Mouse (Mus musculus): ENCODE results near the gene Gm9918. TPM values are rescaled to one million over a fixed set of nuclear protein-coding genes. Genes with fewer than 3 reads are reported as not detected.

The Gm9918 gene
- polyA plus RNA-seq, 1 experiment from 2014 or later, result 0.14 TPM

- Histone ChIP-seq H3K9me3 (no peaks in the 10 kb centered on the region), H3K9ac (no peak overlapping the region), H3K4me3 (no peak overlapping the region), H3K27me3 (no peaks in the 10 kb centered on the region), H3K4me2 (no peak overlapping the region), H3K27ac (replicated peaks) (no peak overlapping the region), H3K36me3 (peaks cover 24% of the 10 kb centered on the region), H3K4me1 (replicated peaks) (peaks cover 21% of the 10 kb centered on the region)
- 91% methylated on average over 8 of the region's 8 CpGs for WGBS
- no peak for ATAC-seq (ENCODE audit: low read depth)
Measured at GRCm38 (mm10) chr15:102282463-102283292, 12.3 kb downstream of the Gm9918 start.

DNA sequence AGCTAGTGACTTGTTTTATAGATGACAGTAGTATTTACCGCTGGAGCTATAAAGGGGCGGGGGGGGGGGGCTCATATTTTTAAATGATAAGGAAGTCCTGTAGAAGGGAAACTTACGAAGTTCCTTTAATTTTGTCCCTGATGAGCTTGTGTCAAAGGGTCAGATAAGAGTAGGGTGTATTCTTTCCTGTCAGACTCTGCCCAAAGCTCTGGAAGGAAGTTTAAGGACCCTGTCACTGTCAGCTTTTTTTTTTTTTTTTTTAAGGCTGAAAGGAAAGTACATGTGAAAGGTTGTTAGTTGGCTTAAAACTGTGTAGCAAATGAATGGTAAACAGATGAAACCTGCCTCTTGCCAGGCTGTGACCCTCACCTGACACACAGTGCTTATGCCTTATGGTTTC, 13.3 kb downstream of the Gm9918 start:
- Histone ChIP-seq H3K27ac (replicated peaks) (no peak overlapping the region), H3K9ac (no peak overlapping the region), H3K4me2 (no peak overlapping the region), H3K9me3 (no peaks in the 10 kb centered on the region), H3K27me3 (no peaks in the 10 kb centered on the region), H3K4me1 (replicated peaks) (peaks cover 19% of the 10 kb centered on the region), H3K36me3 (peaks cover 24% of the 10 kb centered on the region), H3K4me3 (no peak overlapping the region)
- no peak for ATAC-seq (ENCODE audit: low read depth)
- WGBS, result 83% methylated on average over 3 of the region's 3 CpGs

DNA sequence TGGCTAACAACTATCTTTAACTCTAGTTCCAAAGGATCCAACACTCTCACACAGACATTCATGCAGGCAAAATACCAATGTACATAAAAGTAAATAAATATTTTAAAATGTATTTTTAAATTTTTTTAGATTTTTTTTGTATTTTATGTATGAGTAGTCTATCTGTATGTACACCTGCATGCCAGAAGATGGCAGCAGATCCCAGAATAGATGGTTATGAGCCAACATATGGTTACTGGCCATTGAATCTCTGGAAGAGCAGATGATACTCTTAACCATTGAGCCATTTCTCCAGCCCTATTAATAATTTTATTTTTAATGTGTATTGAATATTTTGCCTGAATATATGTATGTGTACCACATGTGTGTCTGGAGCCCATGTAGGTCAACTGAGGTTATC, 17.0 kb downstream of the Gm9918 start:
- H3K4me1 ChIP-seq (replicated peaks), result no peaks in the 10 kb centered on the region
- no peaks in the 10 kb centered on the region for H3K27me3 ChIP-seq
- H3K36me3 ChIP-seq, result peaks cover 7% of the 10 kb centered on the region
- H3K4me2 ChIP-seq, result no peak overlapping the region
- H3K4me3 ChIP-seq, result no peak overlapping the region
- H3K27ac ChIP-seq (replicated peaks), result no peak overlapping the region
- no peaks in the 10 kb centered on the region for H3K9me3 ChIP-seq
- H3K9ac ChIP-seq, result no peak overlapping the region
- no peak for ATAC-seq (ENCODE audit: low read depth)

- H3K9ac ChIP-seq, result peak within 1 kb of the TSS; percentile 44
- peak within 1 kb of the TSS; percentile 52 for H3K27ac ChIP-seq (replicated peaks)
- H3K4me1 ChIP-seq (replicated peaks), result peaks cover 9% of the 10 kb centered on the region
- peak within 1 kb of the TSS; percentile 47 for H3K4me3 ChIP-seq
- 0 out of 2 replicates have a peak, but pooled peaks cover 16% of the 10 kb centered on the region for H3K36me3 ChIP-seq
- H3K9me3 ChIP-seq, result no peaks in the 10 kb centered on the region
- H3K4me2 ChIP-seq, result peak within 1 kb of the TSS; percentile 75
- no peaks in the 10 kb centered on the region for H3K27me3 ChIP-seq
- ATAC-seq (ENCODE audit: low read depth), result peak; percentile 99
- 7% methylated on average over 25 of the region's 25 CpGs for WGBS
Measured at GRCm38 (mm10) chr15:102295633-102296367, 25.4 kb downstream of the Gm9918 start, which contains the start of gene Espl1. TSS of gene Espl1 (plus strand) at chr15:102296266.

DNA sequence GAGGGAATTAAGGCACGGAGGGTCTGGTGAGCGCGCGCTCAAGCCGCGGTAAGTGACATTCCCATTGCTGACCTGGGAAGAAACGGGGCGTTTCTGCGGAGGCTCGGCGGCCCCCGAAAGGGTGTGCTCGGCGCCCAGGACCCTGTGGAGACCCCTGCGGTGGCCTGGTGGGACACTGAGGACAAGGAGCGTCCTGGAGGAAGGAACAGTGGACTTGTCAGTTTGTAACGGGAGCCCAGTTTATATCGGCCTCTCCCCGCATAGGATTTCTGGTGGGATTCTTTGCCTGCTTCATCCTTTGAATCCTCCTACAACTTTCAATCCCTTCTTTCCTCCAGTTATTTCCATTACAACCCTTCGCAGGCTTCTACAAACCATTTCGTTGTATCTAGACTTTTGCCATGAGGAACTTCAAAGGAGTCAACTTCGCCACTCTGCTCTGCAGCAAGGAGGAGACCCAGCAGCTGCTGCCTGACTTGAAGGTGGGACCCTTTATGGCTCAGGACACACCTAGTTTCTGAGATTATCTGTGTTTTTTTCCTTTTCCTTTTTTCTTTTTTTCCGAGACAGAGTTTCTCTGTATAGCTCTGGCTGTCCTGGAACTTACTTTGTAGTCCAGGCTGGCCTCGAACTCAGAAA, 26.1 kb downstream of the Gm9918 start:
- WGBS, result 4% methylated on average over 24 of the region's 24 CpGs
- H3K27ac ChIP-seq (replicated peaks), result no peak overlapping the region
- no peaks in the 10 kb centered on the region for H3K27me3 ChIP-seq
- H3K4me2 ChIP-seq, result peak overlapping the region; percentile 75
- peaks cover 9% of the 10 kb centered on the region for H3K4me1 ChIP-seq (replicated peaks)
- peak overlapping the region; percentile 44 for H3K9ac ChIP-seq
- ATAC-seq (ENCODE audit: low read depth), result peak; percentile 61
- peaks cover 21% of the 10 kb centered on the region; the same call in 1 of the 2 replicates for H3K36me3 ChIP-seq
- H3K4me3 ChIP-seq, result peak overlapping the region; percentile 47
- no peaks in the 10 kb centered on the region for H3K9me3 ChIP-seq

- ATAC-seq (ENCODE audit: low read depth), result no peak
- Histone ChIP-seq H3K36me3 (peaks cover 45% of the 10 kb centered on the region), H3K27ac (replicated peaks) (no peak overlapping the region)
Measured at GRCm38 (mm10) chr15:102302542-102302941, 32.2 kb downstream of the Gm9918 start.

DNA sequence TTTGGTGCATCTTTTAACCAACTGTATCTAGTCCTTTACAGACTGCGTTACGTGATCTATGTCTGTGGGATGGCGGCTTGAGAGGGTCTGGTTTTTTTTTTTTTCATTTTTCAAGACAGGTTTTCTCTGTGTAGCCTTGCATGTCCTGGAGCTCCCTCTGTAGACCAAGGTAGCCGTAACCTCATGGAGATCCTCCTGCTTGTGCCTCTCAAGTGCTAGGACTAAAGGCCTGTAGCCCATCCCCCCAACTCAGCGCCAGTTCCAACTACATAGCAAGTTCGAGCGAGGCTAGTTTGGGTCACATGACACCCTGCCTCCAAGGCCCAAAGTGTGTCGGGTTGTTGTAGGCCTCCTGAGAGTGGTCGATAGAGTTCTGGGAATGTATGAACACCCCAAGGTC, 38.4 kb downstream of the Gm9918 start:
- Histone ChIP-seq H3K9me3 (no peaks in the 10 kb centered on the region), H3K9ac (no peak overlapping the region), H3K4me3 (no peak overlapping the region), H3K27me3 (no peaks in the 10 kb centered on the region), H3K27ac (replicated peaks) (no peak overlapping the region), H3K36me3 (peaks cover 26% of the 10 kb centered on the region), H3K4me1 (replicated peaks) (no peaks in the 10 kb centered on the region), H3K4me2 (no peak overlapping the region)
- ATAC-seq (ENCODE audit: low read depth), result no peak
- 88% methylated on average over 9 of the region's 9 CpGs for WGBS

More at GRCm38 (mm10) chr15:102302542-102302941, 32.2 kb downstream of the Gm9918 start:
- WGBS, result 87% methylated on average over 6 of the region's 6 CpGs
- Histone ChIP-seq H3K9ac (no peak overlapping the region), H3K4me3 (no peak overlapping the region), H3K4me2 (no peak overlapping the region), H3K27me3 (no peaks in the 10 kb centered on the region), H3K9me3 (no peaks in the 10 kb centered on the region), H3K4me1 (replicated peaks) (no peaks in the 10 kb centered on the region)

DNA sequence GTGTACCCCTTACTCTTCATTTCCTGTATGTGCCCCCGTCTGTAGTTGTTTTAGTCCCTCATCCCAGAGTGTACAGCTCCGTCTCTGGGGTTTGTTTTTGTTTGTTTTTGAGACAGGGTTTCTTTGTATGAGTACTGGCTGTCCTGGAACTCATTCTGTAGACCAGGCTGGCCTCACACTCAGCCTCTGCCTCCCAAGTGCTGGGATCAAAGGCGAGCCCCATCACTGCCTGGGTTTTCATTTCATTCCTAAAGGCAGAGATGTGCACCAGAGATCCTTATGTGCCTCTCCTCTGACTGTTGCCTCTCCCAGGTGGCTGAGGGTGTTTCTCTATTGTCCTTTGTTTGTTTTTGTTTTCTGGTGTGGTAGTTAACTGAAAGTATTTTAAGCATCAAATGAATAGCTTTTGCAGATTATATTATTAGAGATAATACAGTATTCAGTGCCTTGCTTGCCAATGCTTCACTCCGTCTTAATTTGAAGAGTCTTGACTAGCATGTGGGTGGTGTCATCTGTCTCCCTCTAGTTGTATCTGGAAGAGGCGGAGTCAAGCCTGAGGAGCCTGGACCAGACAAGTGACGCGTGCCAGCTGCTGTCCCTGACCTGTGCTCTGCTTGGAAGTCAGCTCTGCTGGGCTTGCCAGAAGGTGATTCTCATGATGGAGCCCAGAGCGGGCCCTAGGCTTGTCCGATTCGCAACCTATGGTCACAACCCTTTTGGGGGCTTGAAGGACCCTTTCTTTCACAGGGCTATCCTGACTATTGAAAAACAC, 39.9 kb downstream of the Gm9918 start:
- Histone ChIP-seq H3K27me3 (no peaks in the 10 kb centered on the region), H3K27ac (replicated peaks) (no peak overlapping the region), H3K9me3 (no peaks in the 10 kb centered on the region), H3K4me2 (no peak overlapping the region), H3K9ac (no peak overlapping the region), H3K4me1 (replicated peaks) (no peaks in the 10 kb centered on the region), H3K4me3 (no peak overlapping the region), H3K36me3 (peaks cover 26% of the 10 kb centered on the region)
- 91% methylated on average over 10 of the region's 10 CpGs for WGBS
- no peak for ATAC-seq (ENCODE audit: low read depth)

- no peak overlapping the region for H3K27ac ChIP-seq (replicated peaks)
- no peak overlapping the region for H3K9ac ChIP-seq
- H3K4me2 ChIP-seq, result no peak overlapping the region
- peaks cover 18% of the 10 kb centered on the region for H3K36me3 ChIP-seq
- no peaks in the 10 kb centered on the region for H3K9me3 ChIP-seq
- no peak for ATAC-seq (ENCODE audit: low read depth)
- H3K4me3 ChIP-seq, result no peak overlapping the region
- no peaks in the 10 kb centered on the region for H3K27me3 ChIP-seq
- no peaks in the 10 kb centered on the region for H3K4me1 ChIP-seq (replicated peaks)
Measured at GRCm38 (mm10) chr15:102311489-102311888, 41.1 kb downstream of the Gm9918 start.

DNA sequence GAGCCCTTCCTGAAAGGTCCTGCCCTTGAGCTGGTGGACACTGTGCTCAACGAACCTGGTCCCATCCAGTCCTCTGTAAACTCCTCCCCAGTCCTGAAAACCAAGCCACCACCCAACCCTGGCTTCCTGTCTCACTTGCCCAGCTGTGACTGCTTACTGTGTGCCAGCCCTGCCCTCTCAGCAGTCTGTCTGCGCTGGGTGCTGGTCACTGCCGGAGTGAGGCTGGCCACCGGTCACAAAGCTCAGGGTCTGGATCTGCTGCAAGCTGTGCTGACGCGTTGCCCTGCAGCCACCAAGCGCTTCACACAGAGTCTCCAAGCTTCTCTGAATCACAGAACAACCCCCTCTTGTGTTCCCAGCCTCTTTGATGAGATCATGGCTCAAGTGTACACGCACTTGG, 44.9 kb downstream of the Gm9918 start:
- WGBS, result 92% methylated on average over 8 of the region's 8 CpGs
- H3K27me3 ChIP-seq, result no peaks in the 10 kb centered on the region
- no peak overlapping the region; the same call in 1 of the 2 replicates for H3K9ac ChIP-seq
- no peaks in the 10 kb centered on the region for H3K9me3 ChIP-seq
- no peak overlapping the region for H3K4me2 ChIP-seq
- peaks cover 18% of the 10 kb centered on the region for H3K36me3 ChIP-seq
- no peak overlapping the region for H3K27ac ChIP-seq (replicated peaks)
- no peaks in the 10 kb centered on the region for H3K4me1 ChIP-seq (replicated peaks)
- H3K4me3 ChIP-seq, result no peak overlapping the region
- ATAC-seq (ENCODE audit: low read depth), result no peak

DNA sequence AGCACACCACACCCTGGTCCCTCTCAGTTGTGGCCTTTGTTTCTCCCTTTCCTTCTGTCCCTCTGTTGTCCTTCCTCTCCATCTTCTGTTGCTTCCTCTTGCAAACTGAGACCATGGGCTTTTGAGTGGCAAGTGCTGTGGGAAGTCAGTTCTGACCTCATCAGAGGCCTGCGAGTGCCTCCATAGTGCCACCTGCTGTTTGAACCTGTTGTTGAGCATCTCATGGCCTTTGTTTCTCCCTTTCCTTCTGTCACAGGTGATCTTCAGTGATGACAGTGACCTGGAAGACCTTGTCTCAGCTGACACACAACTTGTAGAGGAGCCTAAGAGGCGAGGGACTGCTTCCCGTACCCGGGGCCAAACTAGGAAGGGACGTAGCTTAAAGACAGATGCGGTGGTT, 45.9 kb downstream of the Gm9918 start:
- no peaks in the 10 kb centered on the region for H3K4me1 ChIP-seq (replicated peaks)
- ATAC-seq (ENCODE audit: low read depth), result peak; percentile 40; the same call in 1 of the 2 replicates
- no peak overlapping the region for H3K27ac ChIP-seq (replicated peaks)
- no peak overlapping the region for H3K4me2 ChIP-seq
- H3K36me3 ChIP-seq, result peaks cover 18% of the 10 kb centered on the region
- H3K9me3 ChIP-seq, result no peaks in the 10 kb centered on the region
- no peak overlapping the region for H3K4me3 ChIP-seq
- 85% methylated on average over 6 of the region's 6 CpGs for WGBS
- H3K9ac ChIP-seq, result no peak overlapping the region
- H3K27me3 ChIP-seq, result no peaks in the 10 kb centered on the region
